Mouse (Mus musculus) liver, embryonic 14.5 days (tissue): ENCODE results near the gene Ppp1r21. TPM values are rescaled to one million over a fixed set of nuclear protein-coding genes. Genes with fewer than 3 reads are reported as not detected.

Source experiments
- ATAC-seq: fragments of 200-750 bp; cut with Nextera tagmentation; 2 replicates; pipeline ENCODE4 v1.8.0; 2017; ENCODE audit warnings: moderate number of reproducible peaks, mild to moderate bottlenecking, moderate library complexity; ENCODE audit not compliant: insufficient read depth
- DNase-seq, 3 experiments: peaks; one replicate each; pipeline ENCODE4 v3.0.0-alpha.2; 2012 to 2013; ENCODE audit warnings: low read depth in 3 of 3, low spot score in 3 of 3
- H3K27ac ChIP-seq: fragments of 300-500 bp; sonication (generic); 2 replicates; pipeline ENCODE4 v1.5.1; 2014; ENCODE audit warnings: moderate library complexity, mild to moderate bottlenecking, control low read depth, inconsistent platforms
- H3K27me3 ChIP-seq: fragments of 300-500 bp; sonication (generic); 2 replicates; pipeline ENCODE4 v1.6.1; 2014; ENCODE audit warnings: mild to moderate bottlenecking, low read length, moderate library complexity; ENCODE audit not compliant: control insufficient read depth, insufficient read depth
- H3K36me3 ChIP-seq: fragments of 300-500 bp; sonication (generic); replicated peaks from 2 replicates; pipeline ENCODE4 v1.6.1; 2014; ENCODE audit warnings: low read depth; ENCODE audit not compliant: control insufficient read depth, insufficient read depth
- H3K4me1 ChIP-seq, 2 experiments: fragments of 200-500 bp in 1 of 2; fragments of 300-500 bp in 1 of 2; sonication (generic) in 1 of 2; replicated peaks; 2 replicates each; pipeline ENCODE4 v1.6.1; 2012 to 2014; ENCODE audit warnings: antibody characterized with exemption in 1 of 2, inconsistent platforms in 1 of 2, low read length in 1 of 2; ENCODE audit not compliant: control insufficient read depth in 2 of 2, insufficient read depth in 2 of 2
- H3K4me2 ChIP-seq: fragments of 300-500 bp; sonication (generic); 2 replicates; pipeline ENCODE4 v1.6.1; 2014; ENCODE audit warnings: low read depth, mild to moderate bottlenecking, control low read depth, moderate library complexity
- H3K4me3 ChIP-seq, 2 experiments: fragments of 200-500 bp in 1 of 2; fragments of 300-500 bp in 1 of 2; sonication (generic) in 1 of 2; 2 replicates each; pipeline ENCODE4 v1.5.1; 2012 to 2014; ENCODE audit warnings: low read depth in 2 of 2, low read length in 2 of 2, mild to moderate bottlenecking in 2 of 2, control low read depth in 1 of 2, inconsistent platforms in 1 of 2, moderate library complexity in 1 of 2; ENCODE audit not compliant: insufficient read depth in 1 of 2
- H3K9ac ChIP-seq: fragments of 300-500 bp; sonication (generic); replicated peaks from 2 replicates; pipeline ENCODE4 v1.6.1; 2014; ENCODE audit warnings: mild to moderate bottlenecking, control low read depth, moderate library complexity
- H3K9me3 ChIP-seq: fragments of 300-500 bp; sonication (generic); 2 replicates; pipeline ENCODE4 v1.6.1; 2016; ENCODE audit warnings: low read length, mixed read lengths; ENCODE audit not compliant: control insufficient read depth
- CTCF ChIP-seq: IDR thresholded peaks from 2 replicates; pipeline ENCODE4 v1.5.1; 2016; ENCODE audit warnings: antibody characterized with exemption, low read depth, control low read depth
- EP300 ChIP-seq: IDR thresholded peaks from 2 replicates; pipeline ENCODE4 v1.6.1; 2016; ENCODE audit warnings: antibody characterized with exemption, low read depth
- WGBS: fragments of 180-500 bp; shearing (Covaris S2); extraction: QIAGEN DNeasy Blood & Tissue Kit; methylation state at CpG from one replicate; pipeline ENCODE4 v1.1.7; 2014; ENCODE audit not compliant: insufficient replicate concordance; 5-methylcytosine and 5-hydroxymethylcytosine counted together
- polyA plus RNA-seq, 2 experiments: library from polyadenylated mRNA; depleted of rRNA in 1 of 2; stranded (reverse) in 1 of 2; unstranded in 1 of 2; fragments of >200 nt; fragmentation: Nextera tagmentation in 1 of 2; extraction: Ambion mirVana in 1 of 2; gene quantifications; 2 replicates each; pipeline versions ENCODE4 v1.2.1 to v1.2.3; 2012 to 2014

Gene Ppp1r21
- polyA plus RNA-seq, 2 experiments: 8.8 to 11.2 TPM

GRCm38 (mm10) chr17:88613721-88614120 is 83.8 kb downstream of the Ppp1r21 start:
- Histone ChIP-seq H3K9ac (no peak overlapping the region), H3K4me3 (no peak overlapping the region), H3K27ac (no peak overlapping the region), H3K9me3 (no peaks in the 10 kb centered on the region), H3K36me3 (no peaks in the 10 kb centered on the region), H3K4me2 (no peak overlapping the region), H3K27me3 (no peaks in the 10 kb centered on the region), H3K4me1 (no peaks in the 10 kb centered on the region; a peak in 1 of 4 replicates)
- TF ChIP-seq CTCF (no peak), EP300 (no peak)
- DNase-seq (no peak), ATAC-seq (no peak)
- 62% methylated on average over 3 of the region's 3 CpGs for WGBS

GRCm38 (mm10) chr17:88614234-88614633 is 84.3 kb downstream of the Ppp1r21 start:
- no peak for ATAC-seq
- DNase-seq: no peak
- WGBS: 40% methylated on average over 3 of the region's 3 CpGs

GRCm38 (mm10) chr17:88614733-88615132 is 84.8 kb downstream of the Ppp1r21 start:
- ATAC-seq: no peak
- 70% methylated on average over 1 of the region's 1 CpGs for WGBS
- no peak for DNase-seq

More at GRCm38 (mm10) chr17:88614234-88614633, 84.3 kb downstream of the Ppp1r21 start:
- Histone ChIP-seq H3K9me3 (no peaks in the 10 kb centered on the region), H3K4me2 (no peak overlapping the region), H3K27me3 (no peaks in the 10 kb centered on the region), H3K27ac (no peak overlapping the region), H3K4me3 (no peak overlapping the region), H3K36me3 (no peaks in the 10 kb centered on the region), H3K9ac (no peak overlapping the region), H3K4me1 (no peaks in the 10 kb centered on the region; a peak in 1 of 4 replicates)
- TF ChIP-seq EP300 (no peak), CTCF (no peak)

GRCm38 (mm10) chr17:88615492-88616155 is 85.7 kb downstream of the Ppp1r21 start:
- no peak for ATAC-seq
- Histone ChIP-seq H3K4me1 (no peaks in the 10 kb centered on the region; a peak in 1 of 4 replicates), H3K9me3 (no peaks in the 10 kb centered on the region), H3K36me3 (no peaks in the 10 kb centered on the region), H3K27me3 (no peaks in the 10 kb centered on the region), H3K27ac (no peak overlapping the region), H3K4me3 (no peak overlapping the region), H3K4me2 (no peak overlapping the region), H3K9ac (no peak overlapping the region)
- TF ChIP-seq CTCF: no peak
- no peak for TF ChIP-seq EP300
- DNase-seq: no peak
- 70% methylated on average over 1 of the region's 1 CpGs for WGBS

More at GRCm38 (mm10) chr17:88614733-88615132, 84.8 kb downstream of the Ppp1r21 start:
- no peak for TF ChIP-seq CTCF
- no peak for TF ChIP-seq EP300
- H3K4me3 ChIP-seq: no peak overlapping the region
- no peak overlapping the region for H3K9ac ChIP-seq
- H3K4me2 ChIP-seq: no peak overlapping the region
- no peaks in the 10 kb centered on the region for H3K27me3 ChIP-seq
- H3K36me3 ChIP-seq: no peaks in the 10 kb centered on the region
- no peaks in the 10 kb centered on the region; a peak in 1 of 4 replicates for H3K4me1 ChIP-seq
- no peaks in the 10 kb centered on the region for H3K9me3 ChIP-seq
- no peak overlapping the region for H3K27ac ChIP-seq

- DNase-seq (no peak), ATAC-seq (no peak)
- H3K9me3 ChIP-seq: no peaks in the 10 kb centered on the region
- H3K4me3 ChIP-seq: no peak overlapping the region
- H3K27ac ChIP-seq: no peak overlapping the region
- 43% methylated on average over 4 of the region's 4 CpGs for WGBS
- H3K36me3 ChIP-seq: no peaks in the 10 kb centered on the region
- H3K4me2 ChIP-seq: no peak overlapping the region
- no peak overlapping the region for H3K9ac ChIP-seq
- no peaks in the 10 kb centered on the region for H3K27me3 ChIP-seq
- no peaks in the 10 kb centered on the region; a peak in 1 of 4 replicates for H3K4me1 ChIP-seq
- no peak for TF ChIP-seq CTCF
- no peak for TF ChIP-seq EP300
Observed at GRCm38 (mm10) chr17:88620935-88621334, 91.0 kb downstream of the Ppp1r21 start.
